Mouse (Mus musculus): ENCODE measurements around the gene Psen1. TPM values are rescaled to one million over a fixed set of nuclear protein-coding genes. Genes with fewer than 3 reads are reported as not detected.

The Psen1 gene
- polyA plus RNA-seq, 1 experiment from 2014 or later, result 76.3 TPM

- no peaks in the 10 kb centered on the region for H3K27me3 ChIP-seq (ENCODE audit: control insufficient read depth, insufficient read depth, low read length)
- no peak overlapping the region for H3K4me3 ChIP-seq (ENCODE audit: low read depth, low read length)
- no peak overlapping the region for H3K9ac ChIP-seq (ENCODE audit: low read depth, low read length)
- no peaks in the 10 kb centered on the region for H3K4me1 ChIP-seq (replicated peaks; ENCODE audit: control insufficient read depth, insufficient read depth, low read length)
- H3K9me3 ChIP-seq (ENCODE audit: control insufficient read depth, low read length), result no peaks in the 10 kb centered on the region
- ATAC-seq (ENCODE audit: low FRiP score) (no peak), DNase-seq (ENCODE audit: low spot score) (no peak)
- H3K4me2 ChIP-seq (replicated peaks; ENCODE audit: low read depth, low read length), result no peak overlapping the region
- no peak overlapping the region for H3K27ac ChIP-seq (ENCODE audit: low read depth, low read length)
- 0 out of 2 replicates have a peak, but pooled peaks cover 5% of the 10 kb centered on the region for H3K36me3 ChIP-seq (ENCODE audit: control insufficient read depth, insufficient read depth, low read length)
- WGBS, result 92% methylated on average over 8 of the region's 8 CpGs
These were observed 48.3 kb downstream of the Psen1 start for GRCm38 (mm10) chr12:83736236-83736635.

DNA sequence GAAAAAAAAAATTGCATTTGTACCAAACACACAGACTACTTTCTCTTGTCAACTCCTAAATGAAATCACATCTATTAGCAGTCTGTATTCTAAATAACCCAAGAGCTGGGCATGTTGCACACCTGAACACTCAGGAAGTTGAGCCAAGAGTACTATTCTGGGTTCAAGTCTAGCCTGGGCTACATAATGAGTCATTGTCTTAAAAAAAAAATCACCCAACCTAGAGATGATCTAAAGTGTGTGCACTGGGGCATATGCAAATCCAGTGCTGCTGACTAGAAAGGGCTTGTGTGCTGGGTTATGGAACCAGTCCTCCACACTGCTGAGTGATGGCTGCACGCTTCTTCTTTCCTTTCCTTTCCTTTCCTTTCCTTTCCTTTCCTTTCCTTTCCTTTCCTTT is 50.7 kb downstream of the Psen1 start:
- Histone ChIP-seq H3K9ac (ENCODE audit: low read depth, low read length) (no peak overlapping the region), H3K27me3 (ENCODE audit: control insufficient read depth, insufficient read depth, low read length) (no peaks in the 10 kb centered on the region), H3K4me1 (replicated peaks; ENCODE audit: control insufficient read depth, insufficient read depth, low read length) (no peaks in the 10 kb centered on the region), H3K36me3 (ENCODE audit: control insufficient read depth, insufficient read depth, low read length) (no peaks in the 10 kb centered on the region), H3K27ac (ENCODE audit: low read depth, low read length) (no peak overlapping the region), H3K4me3 (ENCODE audit: low read depth, low read length) (no peak overlapping the region), H3K9me3 (ENCODE audit: control insufficient read depth, low read length) (no peaks in the 10 kb centered on the region), H3K4me2 (replicated peaks; ENCODE audit: low read depth, low read length) (no peak overlapping the region)
- DNase-seq (ENCODE audit: low spot score) (no peak), ATAC-seq (ENCODE audit: low FRiP score) (no peak)
- WGBS, result 90% methylated on average over 1 of the region's 1 CpGs

- no peak for DNase-seq (ENCODE audit: low spot score)
- H3K4me2 ChIP-seq (replicated peaks; ENCODE audit: low read depth, low read length), result no peak overlapping the region
- no peak overlapping the region for H3K9ac ChIP-seq (ENCODE audit: low read depth, low read length)
- no peak overlapping the region for H3K27ac ChIP-seq (ENCODE audit: low read depth, low read length)
- H3K27me3 ChIP-seq (ENCODE audit: control insufficient read depth, insufficient read depth, low read length), result no peaks in the 10 kb centered on the region
- H3K4me3 ChIP-seq (ENCODE audit: low read depth, low read length), result no peak overlapping the region
- 70% methylated on average over 5 of the region's 5 CpGs for WGBS
- H3K9me3 ChIP-seq (ENCODE audit: control insufficient read depth, low read length), result no peaks in the 10 kb centered on the region
- no peak for ATAC-seq (ENCODE audit: low FRiP score)
- no peaks in the 10 kb centered on the region for H3K4me1 ChIP-seq (replicated peaks; ENCODE audit: control insufficient read depth, insufficient read depth, low read length)
- H3K36me3 ChIP-seq (ENCODE audit: control insufficient read depth, insufficient read depth, low read length), result no peaks in the 10 kb centered on the region
These were observed 53.8 kb downstream of the Psen1 start for GRCm38 (mm10) chr12:83741722-83742121.

DNA sequence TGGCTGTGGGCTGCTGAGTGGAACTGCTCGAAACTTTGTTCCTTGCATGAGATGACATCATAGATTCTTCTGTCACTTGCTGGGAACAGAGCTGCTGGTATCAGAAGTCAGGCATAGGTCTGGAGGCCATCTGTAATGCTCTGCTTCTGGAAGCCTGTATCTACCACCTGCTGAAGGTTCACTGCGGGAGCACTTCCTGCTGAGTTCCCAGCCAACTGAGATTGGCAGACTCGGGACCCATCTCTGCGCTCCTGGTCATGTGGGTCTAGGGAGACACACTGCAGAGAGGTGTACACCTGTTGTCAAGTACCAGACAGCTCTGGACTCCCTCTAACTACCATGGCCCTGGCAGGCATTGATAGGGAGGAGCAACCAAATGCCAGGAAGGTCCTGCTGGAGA is 54.9 kb downstream of the Psen1 start:
- Histone ChIP-seq H3K4me2 (replicated peaks; ENCODE audit: low read depth, low read length) (no peak overlapping the region), H3K27me3 (ENCODE audit: control insufficient read depth, insufficient read depth, low read length) (no peaks in the 10 kb centered on the region), H3K9me3 (ENCODE audit: control insufficient read depth, low read length) (no peaks in the 10 kb centered on the region), H3K4me1 (replicated peaks; ENCODE audit: control insufficient read depth, insufficient read depth, low read length) (no peaks in the 10 kb centered on the region), H3K9ac (ENCODE audit: low read depth, low read length) (no peak overlapping the region), H3K27ac (ENCODE audit: low read depth, low read length) (no peak overlapping the region), H3K4me3 (ENCODE audit: low read depth, low read length) (no peak overlapping the region), H3K36me3 (ENCODE audit: control insufficient read depth, insufficient read depth, low read length) (no peaks in the 10 kb centered on the region)
- ATAC-seq (ENCODE audit: low FRiP score) (no peak), DNase-seq (ENCODE audit: low spot score) (no peak)
- WGBS, result 79% methylated on average over 4 of the region's 4 CpGs

GRCm38 (mm10) chr12:83743712-83744111 is 55.8 kb downstream of the Psen1 start:
- Histone ChIP-seq H3K27me3 (ENCODE audit: control insufficient read depth, insufficient read depth, low read length) (no peaks in the 10 kb centered on the region), H3K36me3 (ENCODE audit: control insufficient read depth, insufficient read depth, low read length) (no peaks in the 10 kb centered on the region), H3K9ac (ENCODE audit: low read depth, low read length) (no peak overlapping the region), H3K4me1 (replicated peaks; ENCODE audit: control insufficient read depth, insufficient read depth, low read length) (no peaks in the 10 kb centered on the region), H3K4me2 (replicated peaks; ENCODE audit: low read depth, low read length) (no peak overlapping the region), H3K4me3 (ENCODE audit: low read depth, low read length) (no peak overlapping the region), H3K9me3 (ENCODE audit: control insufficient read depth, low read length) (no peaks in the 10 kb centered on the region), H3K27ac (ENCODE audit: low read depth, low read length) (no peak overlapping the region)
- WGBS, result 77% methylated on average over 3 of the region's 3 CpGs
- ATAC-seq (ENCODE audit: low FRiP score) (no peak), DNase-seq (ENCODE audit: low spot score) (no peak)

DNA sequence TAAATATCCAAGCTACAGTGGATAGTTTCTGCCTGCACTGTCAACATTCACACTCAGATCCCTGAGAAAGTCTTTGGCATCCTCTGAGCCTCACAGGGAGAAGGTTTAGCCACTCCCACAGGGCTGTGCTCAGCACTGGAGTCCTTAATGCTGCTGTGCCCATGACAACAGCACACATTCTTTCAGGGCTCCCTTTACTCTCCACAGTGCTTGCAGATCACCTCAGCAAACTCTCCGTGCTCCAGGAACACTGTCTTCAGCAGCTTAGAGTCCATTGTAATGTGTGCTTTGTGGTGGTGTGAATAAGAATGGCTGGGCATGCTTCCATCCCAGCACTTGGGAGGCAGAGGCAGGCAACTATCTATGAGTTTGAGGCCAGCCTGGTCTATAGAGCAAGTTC is 61.2 kb downstream of the Psen1 start:
- Histone ChIP-seq H3K27me3 (ENCODE audit: control insufficient read depth, insufficient read depth, low read length) (no peaks in the 10 kb centered on the region), H3K4me2 (replicated peaks; ENCODE audit: low read depth, low read length) (no peak overlapping the region), H3K9me3 (ENCODE audit: control insufficient read depth, low read length) (no peaks in the 10 kb centered on the region), H3K36me3 (ENCODE audit: control insufficient read depth, insufficient read depth, low read length) (no peaks in the 10 kb centered on the region), H3K4me1 (replicated peaks; ENCODE audit: control insufficient read depth, insufficient read depth, low read length) (no peaks in the 10 kb centered on the region), H3K27ac (ENCODE audit: low read depth, low read length) (no peak overlapping the region), H3K9ac (ENCODE audit: low read depth, low read length) (no peak overlapping the region), H3K4me3 (ENCODE audit: low read depth, low read length) (no peak overlapping the region)
- DNase-seq (ENCODE audit: low spot score) (no peak), ATAC-seq (ENCODE audit: low FRiP score) (no peak)
- 63% methylated on average over 1 of the region's 1 CpGs for WGBS

DNA sequence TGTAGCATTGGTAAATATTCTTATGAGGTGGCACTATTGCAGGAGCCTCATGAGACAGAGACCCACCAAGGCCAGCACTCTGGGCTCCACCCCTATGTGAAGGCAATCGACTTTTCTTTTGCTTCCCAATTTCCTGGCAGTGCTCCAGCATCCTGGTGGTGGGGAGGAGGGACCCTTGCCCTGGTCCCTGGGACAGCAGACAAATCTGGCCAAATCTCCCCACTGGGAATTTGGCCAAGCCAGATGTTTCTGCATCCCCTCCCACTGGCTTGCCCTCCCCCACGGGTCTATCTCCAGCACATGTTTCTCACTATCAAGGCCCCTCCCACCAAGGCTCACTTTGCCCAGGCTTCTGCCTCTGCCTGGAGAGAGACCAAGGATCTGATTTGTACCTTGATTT is 64.5 kb downstream of the Psen1 start:
- ATAC-seq (ENCODE audit: low FRiP score) (no peak), DNase-seq (ENCODE audit: low spot score) (no peak)
- Histone ChIP-seq H3K9ac (ENCODE audit: low read depth, low read length) (no peak overlapping the region), H3K4me2 (replicated peaks; ENCODE audit: low read depth, low read length) (no peak overlapping the region), H3K36me3 (ENCODE audit: control insufficient read depth, insufficient read depth, low read length) (no peaks in the 10 kb centered on the region), H3K4me1 (replicated peaks; ENCODE audit: control insufficient read depth, insufficient read depth, low read length) (no peaks in the 10 kb centered on the region), H3K27me3 (ENCODE audit: control insufficient read depth, insufficient read depth, low read length) (no peaks in the 10 kb centered on the region), H3K27ac (ENCODE audit: low read depth, low read length) (no peak overlapping the region), H3K4me3 (ENCODE audit: low read depth, low read length) (no peak overlapping the region), H3K9me3 (ENCODE audit: control insufficient read depth, low read length) (no peaks in the 10 kb centered on the region)
- 67% methylated on average over 2 of the region's 2 CpGs for WGBS

DNA sequence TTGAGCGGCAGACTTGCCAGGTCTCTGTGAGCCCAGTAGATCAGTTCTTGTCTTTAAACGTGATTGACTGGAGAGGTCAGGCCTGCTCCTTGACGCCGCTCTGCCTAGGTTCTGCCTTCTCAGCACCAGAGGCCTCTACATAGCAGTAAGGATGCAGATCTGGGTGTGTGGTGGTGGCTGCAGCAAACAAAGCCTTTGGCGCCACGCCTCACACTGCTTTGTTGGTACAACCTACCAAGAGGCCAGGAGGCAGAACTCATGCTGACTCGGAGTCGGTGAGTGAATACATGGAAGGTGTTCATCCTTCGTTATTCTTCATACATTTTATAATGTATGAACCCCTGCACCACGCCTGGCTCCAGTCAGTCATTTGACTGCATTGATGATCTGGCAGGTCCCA is 70.8 kb downstream of the Psen1 start:
- H3K27ac ChIP-seq (ENCODE audit: low read depth, low read length), result no peak overlapping the region
- H3K27me3 ChIP-seq (ENCODE audit: control insufficient read depth, insufficient read depth, low read length), result no peaks in the 10 kb centered on the region
- WGBS, result 71% methylated on average over 10 of the region's 10 CpGs

DNA sequence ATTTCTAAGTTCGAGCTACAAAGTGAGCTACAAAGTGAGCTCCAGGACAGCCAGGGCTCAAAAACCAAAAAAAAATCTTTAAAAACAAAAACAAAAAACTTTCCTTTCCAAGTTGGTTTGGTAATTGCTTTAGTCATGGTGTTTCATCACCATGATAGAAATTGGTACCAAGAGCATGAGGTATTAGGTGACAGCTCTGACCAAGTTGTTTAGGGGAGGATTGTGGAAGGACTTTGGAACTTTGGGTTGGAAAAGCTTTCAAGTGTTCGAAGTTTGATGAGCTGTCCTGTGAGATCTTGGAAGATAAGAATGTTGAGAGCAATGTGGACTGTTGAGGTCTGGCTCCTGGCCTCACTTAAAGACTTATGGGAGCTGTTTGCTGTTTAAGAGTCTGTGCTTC is 72.2 kb downstream of the Psen1 start:
- DNase-seq (ENCODE audit: low spot score) (no peak), ATAC-seq (ENCODE audit: low FRiP score) (no peak)
- Histone ChIP-seq H3K27ac (ENCODE audit: low read depth, low read length) (no peak overlapping the region), H3K9ac (ENCODE audit: low read depth, low read length) (no peak overlapping the region), H3K4me3 (ENCODE audit: low read depth, low read length) (no peak overlapping the region), H3K4me2 (replicated peaks; ENCODE audit: low read depth, low read length) (no peak overlapping the region), H3K36me3 (ENCODE audit: control insufficient read depth, insufficient read depth, low read length) (no peaks in the 10 kb centered on the region), H3K27me3 (ENCODE audit: control insufficient read depth, insufficient read depth, low read length) (no peaks in the 10 kb centered on the region), H3K9me3 (ENCODE audit: control insufficient read depth, low read length) (no peaks in the 10 kb centered on the region), H3K4me1 (replicated peaks; ENCODE audit: control insufficient read depth, insufficient read depth, low read length) (peaks cover 7% of the 10 kb centered on the region; the same call in 1 of the 2 replicates)
- WGBS, result 87% methylated on average over 2 of the region's 2 CpGs

More for the DNA sequence above, 70.8 kb downstream of the Psen1 start:
- no peak overlapping the region for H3K4me3 ChIP-seq (ENCODE audit: low read depth, low read length)
- H3K4me2 ChIP-seq (replicated peaks; ENCODE audit: low read depth, low read length), result no peak overlapping the region
- ATAC-seq (ENCODE audit: low FRiP score) (no peak), DNase-seq (ENCODE audit: low spot score) (no peak)
- no peaks in the 10 kb centered on the region for H3K36me3 ChIP-seq (ENCODE audit: control insufficient read depth, insufficient read depth, low read length)
- no peak overlapping the region for H3K9ac ChIP-seq (ENCODE audit: low read depth, low read length)
- peaks cover 4% of the 10 kb centered on the region; the same call in 1 of the 2 replicates for H3K4me1 ChIP-seq (replicated peaks; ENCODE audit: control insufficient read depth, insufficient read depth, low read length)
- no peaks in the 10 kb centered on the region for H3K9me3 ChIP-seq (ENCODE audit: control insufficient read depth, low read length)
